Mouse (Mus musculus) spleen, postnatal 14 days (tissue): Measurements from ENCODE around the gene Syne4.

Experiments
- DNase-seq, 2 experiments: peaks; one replicate each; pipeline ENCODE4 v3.0.0; 2021 to 2022; ENCODE audit warnings: low spot score in 2 of 2

The Syne4 gene

GRCm38 (mm10) chr7:30328379-30328778 is 13.8 kb downstream of the Syne4 start:
- no peak for DNase-seq

DNA sequence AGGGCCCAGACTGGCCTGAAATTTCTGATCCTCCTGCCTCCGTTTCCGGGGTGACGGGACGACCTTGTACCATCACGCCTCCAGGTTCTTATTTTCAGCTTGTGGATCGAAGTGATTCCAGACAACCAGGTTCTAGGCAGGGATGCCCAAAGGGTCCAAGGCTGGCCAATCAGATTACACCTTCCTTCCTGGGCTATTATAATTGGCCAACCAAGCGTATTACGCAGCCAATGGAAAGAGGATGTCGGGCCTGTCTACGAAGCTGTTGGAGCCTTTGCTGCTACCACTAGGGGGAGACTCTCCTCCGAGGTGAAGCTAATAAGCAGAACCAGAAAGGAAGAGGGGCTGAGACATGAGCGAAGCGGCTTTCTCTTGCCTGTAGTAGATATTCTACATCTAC is 17.3 kb downstream of the Syne4 start:
- DNase-seq: peak; percentile 19 to 64

GRCm38 (mm10) chr7:30332622-30333259 is 18.1 kb downstream of the Syne4 start:
- no peak for DNase-seq

DNA sequence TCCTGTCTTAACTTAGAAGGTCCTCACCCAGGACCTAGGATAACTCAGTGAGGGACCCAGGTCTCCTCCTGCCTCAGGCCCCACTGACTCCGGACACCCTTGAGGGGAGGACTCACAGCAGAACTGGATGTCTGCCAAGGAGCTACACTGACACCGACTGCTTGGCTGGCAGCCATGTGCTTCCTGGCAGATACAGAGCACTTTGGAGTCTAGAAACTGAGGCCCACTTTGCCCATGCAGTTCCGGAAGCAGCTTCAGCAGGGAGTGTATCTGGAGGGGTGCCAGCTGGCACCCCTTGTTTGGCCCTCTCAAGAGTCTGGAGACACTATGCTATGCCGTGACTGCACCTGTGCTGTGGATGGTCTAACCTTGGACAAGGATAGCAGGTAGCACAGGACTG is 18.8 kb downstream of the Syne4 start:
- no peak for DNase-seq

DNA sequence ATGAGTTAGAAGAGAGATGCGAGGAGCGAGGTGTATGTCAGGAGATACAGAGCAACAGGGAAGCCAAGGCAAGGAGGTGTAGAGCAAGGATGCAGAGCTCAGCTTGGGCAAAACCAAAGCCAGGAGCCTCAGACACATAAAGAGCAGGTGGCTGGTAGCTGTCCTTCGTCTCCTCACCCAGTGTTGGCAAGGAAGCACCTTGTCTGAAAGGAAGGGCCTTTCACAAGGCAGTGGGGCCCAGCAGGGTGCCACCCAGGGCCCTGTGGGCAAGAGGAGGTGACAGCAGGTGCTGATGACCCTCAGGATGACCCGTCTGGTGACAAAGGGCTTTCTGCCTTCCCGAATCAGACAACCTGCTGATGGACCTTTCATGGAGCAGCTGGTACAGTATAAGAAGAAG is 20.0 kb downstream of the Syne4 start:
- no peak for DNase-seq

DNA sequence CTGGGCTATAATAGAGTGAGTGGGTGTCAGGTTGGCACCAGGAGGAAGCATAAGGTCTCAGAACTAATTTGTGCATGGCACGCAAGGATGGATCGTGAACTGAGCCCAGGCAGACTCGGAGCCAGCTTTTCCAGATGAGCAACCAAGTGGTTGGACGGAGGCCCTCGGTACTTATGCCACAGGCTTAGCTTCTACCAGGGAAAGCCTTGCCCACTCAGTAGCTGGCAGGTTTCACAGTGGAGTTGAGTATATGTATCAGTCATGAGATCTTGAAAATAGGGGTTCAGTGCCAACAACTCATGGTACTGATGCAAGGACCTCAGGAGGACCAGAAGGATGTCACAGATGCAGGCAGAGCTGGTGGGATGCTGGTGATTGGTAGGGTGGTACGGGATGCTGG is 21.1 kb downstream of the Syne4 start:
- no peak for DNase-seq

DNA sequence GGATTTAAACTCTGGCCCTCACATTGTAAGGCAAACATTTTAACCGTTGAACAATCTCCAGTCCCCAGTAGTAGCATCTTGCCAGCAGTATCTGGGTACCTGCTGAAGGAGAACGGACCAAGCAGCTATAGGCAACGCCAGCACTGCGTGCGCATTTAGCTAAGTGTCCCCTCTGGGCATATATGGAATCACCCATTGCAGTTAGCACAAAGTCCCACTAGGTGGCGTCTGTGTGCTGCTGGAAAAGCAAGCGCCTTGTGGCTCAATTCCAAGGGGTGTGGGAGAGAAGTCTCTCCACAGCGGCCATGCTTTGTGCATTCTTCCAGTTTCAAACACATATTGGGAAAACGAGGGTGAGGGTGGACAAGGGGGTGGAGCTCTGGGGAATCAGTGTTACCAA is 21.8 kb downstream of the Syne4 start:
- peak; percentile 30 to 56 for DNase-seq

- DNase-seq: no peak
These were observed 25.0 kb downstream of the Syne4 start for GRCm38 (mm10) chr7:30339432-30340109.

- peak in 1 of 2 experiments; percentile 50 for DNase-seq
These were observed 32.2 kb downstream of the Syne4 start for GRCm38 (mm10) chr7:30346635-30347379.

GRCm38 (mm10) chr7:30347828-30348227 is 33.2 kb downstream of the Syne4 start:
- peak; percentile 21 to 45 for DNase-seq

GRCm38 (mm10) chr7:30353279-30353822 is 38.7 kb downstream of the Syne4 start:
- DNase-seq: peak in 1 of 2 experiments; percentile 44

DNA sequence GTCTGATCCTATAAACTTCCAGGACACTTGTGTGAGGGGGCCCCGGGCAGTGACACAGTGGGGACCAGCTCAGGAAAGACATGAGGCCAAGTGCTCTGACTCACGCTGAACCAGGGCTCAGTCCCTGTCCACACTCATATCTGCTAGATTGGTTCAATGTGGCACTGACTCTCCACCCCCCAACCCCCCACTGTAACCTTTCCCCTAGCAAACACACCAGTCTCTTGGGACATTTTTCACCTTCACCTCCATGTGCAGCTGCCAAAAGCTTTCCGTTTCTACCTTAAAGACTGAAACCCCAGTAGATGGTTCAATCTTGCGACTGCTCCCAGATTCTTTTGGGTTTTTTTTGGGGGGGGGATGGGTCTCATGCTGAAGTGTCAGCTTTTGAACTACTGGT is 39.5 kb downstream of the Syne4 start:
- no peak for DNase-seq

DNA sequence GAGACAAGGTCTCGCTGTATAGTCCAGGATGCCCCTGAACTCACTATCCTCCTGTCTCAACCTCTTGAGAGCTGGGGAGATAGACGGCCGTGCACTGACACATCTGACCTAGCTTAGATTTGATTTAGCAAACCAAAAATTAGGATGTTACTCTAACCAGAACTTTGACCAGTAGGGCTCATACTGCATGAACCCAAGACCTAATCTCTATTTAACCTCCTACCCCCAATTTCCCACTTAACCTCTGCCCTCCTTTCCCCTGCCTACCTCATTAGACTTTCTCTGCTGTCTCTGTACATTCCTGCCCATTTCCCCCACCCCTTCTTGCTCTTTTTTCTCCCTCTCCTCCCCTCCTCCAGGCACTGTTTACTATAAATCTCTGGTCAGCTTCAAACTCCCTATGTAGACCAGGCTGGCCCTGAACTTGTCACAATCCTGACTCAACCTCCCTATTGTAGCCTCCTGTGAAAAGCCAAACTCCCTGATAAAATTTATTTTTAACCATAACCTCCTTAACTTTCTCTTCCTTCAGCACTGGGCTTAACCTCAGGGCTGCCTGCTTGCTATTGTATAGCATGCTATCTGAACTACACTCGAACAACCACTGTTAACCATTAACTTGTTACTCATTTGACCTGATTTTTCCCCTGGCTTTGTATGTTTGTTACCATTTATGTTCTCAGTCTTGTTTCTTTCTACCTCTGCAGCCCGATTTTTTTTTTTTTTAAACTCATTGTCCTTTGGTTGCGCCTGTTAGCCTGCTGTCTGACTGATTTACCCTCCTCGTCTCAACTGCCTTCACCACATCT is 44.0 kb downstream of the Syne4 start:
- no peak for DNase-seq

DNA sequence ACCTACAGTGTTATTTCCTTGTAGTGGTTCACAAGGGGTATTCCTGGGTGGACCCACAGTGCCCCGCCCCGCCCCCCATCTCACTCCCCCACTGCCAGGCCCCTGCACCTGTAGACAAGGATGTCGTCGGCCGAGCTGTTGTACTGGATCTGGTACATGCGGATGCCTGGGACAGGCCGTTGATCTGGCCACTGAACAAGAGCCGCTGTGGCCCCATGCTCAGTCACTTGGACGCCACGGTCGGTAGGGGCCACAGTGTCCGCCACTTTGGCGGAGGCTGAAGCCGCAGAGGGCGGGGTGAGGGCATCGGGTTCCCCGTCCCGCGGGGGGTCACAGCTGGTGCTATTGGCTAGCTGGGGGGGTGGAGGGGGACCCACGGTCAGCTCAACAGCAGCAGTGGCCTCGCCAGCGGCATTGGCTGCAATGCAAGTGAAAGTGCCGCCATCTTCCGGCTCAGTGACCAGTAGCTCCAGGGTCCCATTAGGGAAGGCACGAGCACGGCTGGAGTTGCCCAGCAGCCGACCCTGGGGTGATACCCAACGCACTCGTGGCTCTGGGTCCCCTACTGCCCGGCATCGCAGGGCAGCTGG is 44.8 kb downstream of the Syne4 start:
- DNase-seq: no peak

- no peak for DNase-seq
These were observed 45.4 kb downstream of the Syne4 start for GRCm38 (mm10) chr7:30360028-30360427.

- DNase-seq: no peak
These were observed 48.2 kb downstream of the Syne4 start, which contains the start of gene Lrfn3 for GRCm38 (mm10) chr7:30362652-30363343. Gene Lrfn3 (minus strand): TSS chr7:30362772.

GRCm38 (mm10) chr7:30363344-30363738 is 48.7 kb downstream of the Syne4 start:
- DNase-seq: no peak

DNA sequence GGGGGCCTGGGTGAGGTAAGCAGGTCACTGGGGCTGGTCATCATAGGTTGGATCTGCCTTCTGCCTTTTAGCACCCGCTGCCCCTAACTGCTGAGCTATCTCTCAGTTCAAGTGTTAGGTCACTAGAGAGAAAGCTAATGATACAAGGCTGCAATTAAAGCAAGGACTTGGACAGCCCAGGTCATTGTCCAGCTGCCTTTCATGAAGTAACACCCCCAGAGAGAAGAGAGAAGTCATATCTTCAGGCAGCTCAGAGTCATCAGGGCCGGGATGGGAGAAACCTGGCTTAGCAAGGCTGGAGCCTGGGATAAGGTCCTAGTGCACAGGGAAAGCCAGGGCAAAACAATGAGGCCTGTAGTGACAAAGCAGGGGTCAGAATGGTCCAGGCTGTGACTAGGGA is 52.9 kb downstream of the Syne4 start:
- no peak for DNase-seq
